Mouse (Mus musculus) lung, postnatal 4 days (tissue): Measurements from ENCODE around the gene Fcna.

Experiments
- DNase-seq, 2 experiments: peaks; one replicate each; pipeline ENCODE4 v3.0.0; 2021

Fcna gene

GRCm38 (mm10) chr2:25607761-25608622 lies 19.8 kb downstream of the Fcna start, which contains the start of gene Rabl6:
TSS of gene Rabl6 (minus strand) at chr2:25608521.
- DNase-seq, result peak; percentile 92 to 93

GRCm38 (mm10) chr2:25602526-25602925 lies 25.3 kb downstream of the Fcna start:
- no peak for DNase-seq

DNA sequence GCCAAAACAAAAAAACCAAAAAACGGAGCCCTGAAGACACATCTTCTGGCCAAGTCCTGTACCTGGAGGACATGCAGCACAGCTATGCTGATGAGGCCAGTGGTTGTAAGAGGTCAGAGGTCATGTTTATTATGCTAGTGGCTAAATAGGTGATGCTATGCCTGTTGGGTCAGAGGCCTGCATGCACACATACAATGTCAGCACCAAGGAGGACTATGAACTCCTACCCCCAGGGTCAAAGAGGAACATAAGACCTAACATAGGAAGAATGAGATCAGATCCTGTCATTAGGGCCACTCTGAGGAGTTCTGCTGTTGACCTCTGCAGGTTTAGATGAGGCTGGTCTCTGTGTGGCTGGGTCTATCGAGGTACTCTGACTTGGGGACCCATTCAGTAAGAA lies 27.8 kb downstream of the Fcna start:
- DNase-seq, result no peak

DNA sequence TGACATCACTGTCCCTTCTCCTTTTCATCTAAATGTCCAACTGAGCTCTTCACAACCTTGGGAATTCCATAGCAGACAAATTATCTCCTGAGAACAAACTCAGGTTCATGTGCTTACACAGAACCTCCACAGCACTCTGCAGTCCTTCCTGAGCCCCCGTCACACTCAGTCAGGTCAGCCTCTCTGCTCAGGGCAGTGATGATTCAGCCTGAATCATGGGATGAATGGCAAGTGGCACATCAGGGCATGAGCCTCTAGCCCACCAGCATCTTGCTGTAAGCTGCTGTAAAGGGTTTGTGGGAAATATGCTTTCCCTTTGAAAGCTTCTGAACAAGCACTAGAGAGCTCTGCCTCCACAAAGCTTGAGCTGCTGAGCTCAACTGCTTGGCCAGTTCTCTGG lies 29.1 kb downstream of the Fcna start:
- DNase-seq, result no peak

DNA sequence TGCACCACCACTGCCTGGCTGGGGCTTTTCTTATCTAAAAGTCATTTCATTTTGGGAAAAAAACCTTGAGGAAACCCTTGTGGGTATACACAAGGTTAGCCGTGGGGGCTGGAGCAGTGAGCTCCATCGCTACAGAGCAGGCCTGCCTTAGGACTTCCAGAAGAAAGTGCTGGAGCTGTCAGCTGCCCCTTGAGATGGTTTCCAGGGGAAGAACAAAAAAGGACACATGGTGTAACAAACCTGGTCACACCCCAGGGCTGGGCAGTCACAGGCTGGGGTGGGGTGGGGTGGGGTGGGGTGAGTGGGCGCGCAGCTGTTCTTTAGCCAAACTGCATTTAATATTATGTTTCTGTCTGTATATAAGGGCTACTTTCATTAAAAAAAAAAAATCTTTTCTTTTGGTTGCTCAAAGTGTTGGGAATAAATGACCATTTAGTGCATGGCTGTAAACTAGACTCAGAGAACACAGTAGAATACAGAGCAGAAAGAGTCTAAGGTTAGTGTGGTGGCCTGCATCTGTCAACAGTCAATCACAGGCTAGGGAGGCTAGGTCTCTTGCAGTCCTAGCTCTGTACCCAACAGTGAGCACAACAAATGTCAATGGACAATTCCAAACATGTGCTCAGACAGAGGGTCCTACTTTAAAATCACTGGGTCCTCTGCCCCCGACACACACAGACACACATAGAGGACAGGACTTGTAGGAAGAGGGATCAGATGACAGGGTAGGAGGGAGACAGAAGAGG lies 30.9 kb downstream of the Fcna start:
- no peak for DNase-seq

GRCm38 (mm10) chr2:25591863-25592262 lies 36.0 kb downstream of the Fcna start:
- DNase-seq, result peak in 1 of 2 experiments; percentile 39

DNA sequence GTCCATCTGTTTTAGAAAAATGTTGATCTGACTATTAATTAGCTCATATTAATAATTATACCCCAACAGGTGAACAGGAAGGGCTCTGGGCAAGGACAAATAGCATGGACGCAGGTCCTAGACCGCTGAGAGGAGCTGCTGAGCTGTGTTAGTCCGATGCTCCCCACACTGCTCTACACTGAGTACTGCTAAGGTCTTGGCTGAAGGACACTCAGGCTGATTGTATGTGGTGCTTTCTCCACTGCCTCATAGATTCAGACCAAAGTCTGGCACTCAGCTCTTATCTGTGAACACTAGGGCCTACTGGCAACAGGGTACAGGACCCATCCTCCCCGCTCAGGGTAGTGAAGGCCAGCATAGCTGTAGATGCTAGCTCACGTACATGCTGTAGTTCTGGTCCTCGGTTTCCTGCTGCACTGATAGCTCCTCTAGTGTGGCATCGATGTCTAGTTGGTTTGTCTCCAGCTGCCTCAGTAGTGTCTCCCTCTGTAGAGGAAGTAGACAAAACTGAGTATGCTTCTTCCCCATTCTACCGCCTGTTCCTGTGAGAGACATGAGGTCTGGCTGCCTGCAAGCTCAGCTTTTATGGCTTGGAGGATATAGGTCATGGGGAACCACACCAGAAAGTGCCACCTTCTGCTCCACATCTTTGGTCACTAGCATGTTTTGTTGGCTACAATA lies 39.5 kb downstream of the Fcna start:
- no peak for DNase-seq

DNA sequence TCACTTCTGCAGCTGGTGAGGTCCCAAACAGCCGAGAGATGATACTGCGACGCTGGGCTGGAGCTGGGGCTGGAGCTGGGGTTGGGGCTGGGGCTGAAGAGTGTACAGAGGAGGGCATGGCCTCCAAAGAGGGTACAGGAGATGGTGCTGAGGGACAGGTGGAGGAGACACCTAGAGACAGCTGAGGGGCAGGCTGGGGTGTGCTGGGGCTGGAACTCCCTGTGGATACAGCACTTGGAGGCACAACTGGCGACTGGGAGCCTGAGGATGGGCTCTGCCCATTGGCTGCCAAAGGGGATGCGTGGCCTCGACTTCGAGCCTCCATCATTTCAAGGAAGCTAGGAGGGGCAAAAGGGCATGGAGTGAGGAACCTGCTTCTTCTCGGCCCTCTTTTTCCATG lies 40.5 kb downstream of the Fcna start:
- DNase-seq, result no peak

- DNase-seq, result no peak
Measured at GRCm38 (mm10) chr2:25585601-25586000, 42.2 kb downstream of the Fcna start.

GRCm38 (mm10) chr2:25584856-25585255 lies 43.0 kb downstream of the Fcna start:
- DNase-seq, result no peak

DNA sequence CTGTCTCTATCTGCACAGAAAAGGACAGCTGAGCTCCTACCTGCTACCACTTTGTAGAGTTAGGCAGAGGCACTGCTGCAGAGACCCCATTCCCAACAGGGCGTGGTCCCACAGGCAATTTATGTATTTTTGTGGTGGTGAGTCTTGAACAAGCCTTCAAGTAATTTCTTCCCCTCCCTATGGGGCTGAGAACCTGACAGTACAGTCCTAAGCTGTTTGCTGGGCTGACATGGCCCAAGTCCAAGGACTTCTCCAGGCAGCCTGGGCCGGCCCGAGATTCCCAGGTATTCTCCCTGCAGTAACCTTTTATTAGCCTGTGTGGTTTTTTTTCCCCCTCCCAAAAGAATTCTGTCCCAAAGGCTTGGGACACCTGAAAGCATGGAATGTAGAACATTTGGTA lies 43.7 kb downstream of the Fcna start:
- no peak for DNase-seq

DNA sequence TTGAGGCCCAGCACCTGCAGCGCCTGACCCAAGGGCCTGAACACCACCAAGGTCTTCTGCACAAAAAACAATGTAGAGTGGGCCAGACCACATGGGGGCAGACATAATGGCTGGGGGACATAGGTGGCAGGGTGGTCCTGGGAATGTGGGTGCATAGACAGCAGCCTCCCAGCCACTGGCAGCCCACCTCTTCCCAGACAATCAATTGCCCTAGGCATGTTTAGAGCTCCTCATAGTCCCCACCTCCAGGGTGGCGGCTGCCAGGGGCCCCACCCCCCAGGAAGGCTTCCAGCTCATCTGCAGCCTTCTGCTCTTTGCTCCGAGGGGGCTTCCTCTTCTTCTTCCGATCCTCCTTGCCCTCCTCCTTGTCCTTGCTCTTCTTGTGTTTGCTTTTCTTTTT lies 44.3 kb downstream of the Fcna start:
- no peak for DNase-seq

GRCm38 (mm10) chr2:25583120-25583481 lies 44.7 kb downstream of the Fcna start:
- DNase-seq, result no peak

- no peak for DNase-seq
Measured at GRCm38 (mm10) chr2:25582466-25583119, 45.2 kb downstream of the Fcna start.

GRCm38 (mm10) chr2:25581901-25582301 lies 45.9 kb downstream of the Fcna start:
- DNase-seq, result no peak

- peak; percentile 71 to 78 for DNase-seq
Measured at GRCm38 (mm10) chr2:25581294-25581864, 46.5 kb downstream of the Fcna start, which contains the start of gene Ajm1. TSS of gene Ajm1 (minus strand) at chr2:25581757.

DNA sequence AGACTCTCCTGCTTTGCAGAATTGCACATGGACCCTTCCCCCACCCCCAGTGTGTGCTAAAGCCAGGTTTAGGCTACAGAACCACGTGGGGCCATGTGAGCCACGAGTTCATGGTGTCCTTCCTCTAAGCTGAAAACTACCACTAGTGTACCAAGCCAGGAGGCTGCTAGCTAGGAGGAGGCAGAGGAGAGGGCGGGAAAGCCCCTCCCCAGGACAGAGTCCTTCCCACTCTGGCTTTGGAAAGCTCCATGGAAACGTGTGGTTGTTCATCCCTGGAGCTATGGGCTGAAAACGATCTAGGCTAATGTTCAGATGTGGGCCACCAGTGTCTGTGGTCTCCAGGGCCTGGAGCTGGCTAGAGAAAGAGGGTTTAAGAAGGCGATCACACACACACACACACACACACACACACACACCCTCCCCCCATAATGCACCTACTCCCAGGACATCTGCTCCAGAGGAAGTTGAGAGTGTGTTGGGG lies 47.2 kb downstream of the Fcna start:
- no peak for DNase-seq

- DNase-seq, result peak in 1 of 2 experiments; percentile 49
Measured at GRCm38 (mm10) chr2:25579737-25580460, 47.9 kb downstream of the Fcna start.

DNA sequence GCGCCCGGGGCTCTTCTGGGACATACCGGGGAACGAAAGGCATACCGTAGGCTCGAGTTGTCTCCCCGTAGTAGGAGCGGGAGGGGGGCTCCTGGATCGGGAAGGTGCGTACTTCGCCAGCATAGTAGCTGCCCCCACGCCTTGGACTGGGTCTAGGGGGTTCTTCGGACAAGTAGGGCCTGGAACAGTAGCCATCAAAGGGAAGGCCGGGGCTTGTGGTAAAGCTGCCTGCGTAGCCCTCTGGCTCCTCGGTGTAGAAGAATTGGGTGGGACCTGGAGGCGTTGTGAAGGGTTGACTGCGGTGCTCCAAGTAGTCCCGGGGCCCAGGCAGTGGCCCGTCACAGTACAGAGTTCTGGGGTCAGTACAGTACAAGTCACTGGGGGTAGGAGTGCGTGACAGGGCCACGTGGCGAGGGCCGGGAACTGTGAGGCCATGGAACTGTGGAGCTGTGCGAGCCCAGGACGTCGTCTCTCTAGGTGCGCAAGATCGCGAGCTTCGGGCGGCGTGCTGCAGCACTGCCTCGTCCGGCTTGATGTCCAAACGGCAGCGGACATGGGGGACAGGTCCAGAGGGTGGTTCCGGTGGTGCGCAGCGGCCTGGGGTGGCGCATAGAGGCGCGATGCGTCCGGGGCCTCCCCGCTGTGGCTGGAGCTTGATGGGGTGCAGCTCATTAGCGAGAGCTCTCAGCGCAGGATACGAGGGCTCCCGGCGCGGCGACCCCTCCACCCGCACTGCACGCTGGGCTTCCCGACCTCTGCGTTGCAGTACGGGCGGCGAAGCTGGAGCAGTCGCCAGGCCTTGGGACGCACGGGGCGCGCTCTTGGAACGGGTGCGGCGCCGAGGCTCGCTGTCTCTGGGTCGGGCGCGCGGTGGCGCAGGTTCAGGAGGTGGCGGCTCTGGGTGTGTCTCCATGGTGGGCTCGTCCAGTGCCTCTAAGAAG lies 48.8 kb downstream of the Fcna start:
- no peak for DNase-seq
